Mouse (Mus musculus): ENCODE measurements at regions not wholly inside any gene's neighbourhood (a gene's known extent, or its start where the extent isn't known, plus 50 kb on each side); places are given as distances from the start of the nearest gene placed in this dataset.

- Histone ChIP-seq H3K9me3 (replicated peaks) (peaks cover 14% of the 10 kb centered on the region), H3K4me3 (ENCODE audit: low read depth, low read length) (no peak overlapping the region), H3K4me1 (ENCODE audit: insufficient read depth, low read depth, low read length) (peaks cover 24% of the 10 kb centered on the region), H3K27me3 (ENCODE audit: insufficient read depth, low read length) (no peaks in the 10 kb centered on the region), H3K36me3 (replicated peaks) (no peaks in the 10 kb centered on the region)
- ATAC-seq (ENCODE audit: extremely low read depth, insufficient number of reproducible peaks, low FRiP score, poor library complexity, severe bottlenecking) (no peak; the same call in 1 of the 2 replicates), DNase-seq (ENCODE audit: low spot score) (no peak)
- no peak for TF ChIP-seq TAL1 (conservative IDR thresholded peaks at IDR 0.05; ENCODE audit: low read depth, low read length)
Observed at GRCm38 (mm10) chr10:43657501-43658225, 79.6 kb downstream of the Cd24a start.

- Histone ChIP-seq H3K9me3 (replicated peaks) (peaks cover 14% of the 10 kb centered on the region), H3K36me3 (replicated peaks) (no peaks in the 10 kb centered on the region), H3K4me3 (ENCODE audit: low read depth, low read length) (no peak overlapping the region), H3K27me3 (ENCODE audit: insufficient read depth, low read length) (no peaks in the 10 kb centered on the region), H3K4me1 (ENCODE audit: insufficient read depth, low read depth, low read length) (peaks cover 27% of the 10 kb centered on the region)
- peak; percentile 22; the same call in 1 of the 2 replicates for ATAC-seq (ENCODE audit: extremely low read depth, insufficient number of reproducible peaks, low FRiP score, poor library complexity, severe bottlenecking)
- no peak for DNase-seq (ENCODE audit: low spot score)
- no peak for TF ChIP-seq CTCF (IDR thresholded peaks at IDR 0.05; ENCODE audit: low read depth, low read length)
Observed at GRCm38 (mm10) chr10:43658226-43658593, 80.1 kb downstream of the Cd24a start.

GRCm38 (mm10) chr10:43664844-43665243, 86.8 kb downstream of the Cd24a start:
- Histone ChIP-seq H3K9me3 (replicated peaks) (no peaks in the 10 kb centered on the region), H3K36me3 (replicated peaks) (no peaks in the 10 kb centered on the region), H3K27me3 (ENCODE audit: insufficient read depth, low read length) (no peaks in the 10 kb centered on the region), H3K4me1 (ENCODE audit: insufficient read depth, low read depth, low read length) (peaks cover 53% of the 10 kb centered on the region), H3K4me3 (ENCODE audit: low read depth, low read length) (no peak overlapping the region)
- no peak for DNase-seq (ENCODE audit: low spot score)
- peak; percentile 42; the same call in 1 of the 2 replicates for TF ChIP-seq TAL1 (conservative IDR thresholded peaks at IDR 0.05; ENCODE audit: low read depth, low read length)
- no peak for TF ChIP-seq GATA2 (IDR thresholded peaks at IDR 0.05; ENCODE audit: borderline replicate concordance, low read depth, low read length)
- ATAC-seq (ENCODE audit: extremely low read depth, insufficient number of reproducible peaks, low FRiP score, poor library complexity, severe bottlenecking) = peak; percentile 65

- H3K27me3 ChIP-seq (ENCODE audit: insufficient read depth, low read length) = no peaks in the 10 kb centered on the region
- H3K9me3 ChIP-seq (replicated peaks) = no peaks in the 10 kb centered on the region
- ATAC-seq (ENCODE audit: extremely low read depth, insufficient number of reproducible peaks, low FRiP score, poor library complexity, severe bottlenecking) (peak; percentile 54), DNase-seq (ENCODE audit: low spot score) (peak; percentile 32)
- TF ChIP-seq CTCF (IDR thresholded peaks at IDR 0.05; ENCODE audit: low read depth, low read length) = no peak
- TF ChIP-seq GATA1 (IDR thresholded peaks at IDR 0.05; ENCODE audit: borderline replicate concordance, low read length) = no peak
- TF ChIP-seq POLR2AphosphoS5 (IDR thresholded peaks at IDR 0.05; ENCODE audit: insufficient replicate concordance, low read depth, low read length) = no peak
- TF ChIP-seq GATA2 (IDR thresholded peaks at IDR 0.05; ENCODE audit: borderline replicate concordance, low read depth, low read length) = no peak
- TF ChIP-seq TAL1 (conservative IDR thresholded peaks at IDR 0.05; ENCODE audit: low read depth, low read length) = no peak
- H3K36me3 ChIP-seq (replicated peaks) = no peaks in the 10 kb centered on the region
- peak overlapping the region; percentile 69; the same call in 1 of the 2 replicates for H3K4me3 ChIP-seq (ENCODE audit: low read depth, low read length)
- peaks cover 69% of the 10 kb centered on the region for H3K4me1 ChIP-seq (ENCODE audit: insufficient read depth, low read depth, low read length)
Observed at GRCm38 (mm10) chr10:43666262-43667085, 88.4 kb downstream of the Cd24a start.

GRCm38 (mm10) chr10:43667086-43667690, 89.1 kb downstream of the Cd24a start:
- DNase-seq (ENCODE audit: low spot score) (no peak), ATAC-seq (ENCODE audit: extremely low read depth, insufficient number of reproducible peaks, low FRiP score, poor library complexity, severe bottlenecking) (no peak)
- Histone ChIP-seq H3K36me3 (replicated peaks) (no peaks in the 10 kb centered on the region), H3K4me1 (ENCODE audit: insufficient read depth, low read depth, low read length) (peaks cover 75% of the 10 kb centered on the region), H3K4me3 (ENCODE audit: low read depth, low read length) (peak overlapping the region; percentile 69), H3K9me3 (replicated peaks) (no peaks in the 10 kb centered on the region), H3K27me3 (ENCODE audit: insufficient read depth, low read length) (no peaks in the 10 kb centered on the region)
- TF ChIP-seq TAL1 (conservative IDR thresholded peaks at IDR 0.05; ENCODE audit: low read depth, low read length) = no peak
- no peak for TF ChIP-seq POLR2AphosphoS5 (IDR thresholded peaks at IDR 0.05; ENCODE audit: insufficient replicate concordance, low read depth, low read length)
- no peak for TF ChIP-seq GATA2 (IDR thresholded peaks at IDR 0.05; ENCODE audit: borderline replicate concordance, low read depth, low read length)
- TF ChIP-seq GATA1 (IDR thresholded peaks at IDR 0.05; ENCODE audit: borderline replicate concordance, low read length) = no peak
- TF ChIP-seq CTCF (IDR thresholded peaks at IDR 0.05; ENCODE audit: low read depth, low read length) = no peak

- H3K36me3 ChIP-seq (replicated peaks) = no peaks in the 10 kb centered on the region
- no peaks in the 10 kb centered on the region for H3K27me3 ChIP-seq (ENCODE audit: insufficient read depth, low read length)
- peak; percentile 34 for DNase-seq (ENCODE audit: low spot score)
- no peaks in the 10 kb centered on the region for H3K9me3 ChIP-seq (replicated peaks)
- TF ChIP-seq TAL1 (conservative IDR thresholded peaks at IDR 0.05; ENCODE audit: low read depth, low read length) (no peak), GATA1 (IDR thresholded peaks at IDR 0.05; ENCODE audit: borderline replicate concordance, low read length) (no peak), POLR2AphosphoS5 (IDR thresholded peaks at IDR 0.05; ENCODE audit: insufficient replicate concordance, low read depth, low read length) (no peak), GATA2 (IDR thresholded peaks at IDR 0.05; ENCODE audit: borderline replicate concordance, low read depth, low read length) (no peak), CTCF (IDR thresholded peaks at IDR 0.05; ENCODE audit: low read depth, low read length) (no peak)
- ATAC-seq (ENCODE audit: extremely low read depth, insufficient number of reproducible peaks, low FRiP score, poor library complexity, severe bottlenecking) = peak; percentile 32; the same call in 1 of the 2 replicates
- H3K4me3 ChIP-seq (ENCODE audit: low read depth, low read length) = peak overlapping the region; percentile 69; the same call in 1 of the 2 replicates
- H3K4me1 ChIP-seq (ENCODE audit: insufficient read depth, low read depth, low read length) = peaks cover 78% of the 10 kb centered on the region
Observed at GRCm38 (mm10) chr10:43667732-43668247, 89.7 kb downstream of the Cd24a start.
